Mouse (Mus musculus) CH12.LX (cell line): ENCODE data around the gene Thumpd3. TPM values are rescaled to one million over a fixed set of nuclear protein-coding genes. Genes with fewer than 3 reads are reported as not detected.

Experiments used
- DNase-seq: peaks from one replicate; pipeline ENCODE4 v3.0.0-alpha.2; 2013; ENCODE audit errors: extremely low read depth
- H3K27ac ChIP-seq: 2 replicates; pipeline ENCODE4 v1.5.1; 2012; ENCODE audit warnings: low read depth, mild to moderate bottlenecking, control low read depth, moderate library complexity; ENCODE audit not compliant: insufficient read depth
- H3K27me3 ChIP-seq: replicated peaks from 2 replicates; pipeline ENCODE3; 2012; ENCODE audit warnings: inconsistent platforms
- H3K36me3 ChIP-seq, 2 experiments: replicated peaks in 1 of 2; 2 replicates each; pipeline versions ENCODE3 to v1.6.1; 2012; ENCODE audit warnings: inconsistent platforms in 1 of 2, low read length in 1 of 2, mild to moderate bottlenecking in 1 of 2, mixed read lengths in 1 of 2, moderate library complexity in 1 of 2; ENCODE audit not compliant: control insufficient read depth in 1 of 2, insufficient read depth in 1 of 2
- H3K4me1 ChIP-seq, 2 experiments: 2 replicates each; pipeline ENCODE4 v1.6.1; 2012; ENCODE audit warnings: inconsistent platforms in 1 of 2, moderate library complexity in 1 of 2; ENCODE audit not compliant: insufficient read depth in 2 of 2, control insufficient read depth in 1 of 2
- H3K4me2 ChIP-seq: 2 replicates; pipeline ENCODE4 v1.6.1; 2012; ENCODE audit warnings: low read depth, mild to moderate bottlenecking, control low read depth; ENCODE audit not compliant: poor library complexity, insufficient read depth, severe bottlenecking
- H3K4me3 ChIP-seq, 3 experiments: fragments of 150-350 bp in 1 of 3; sonication (generic) in 1 of 3; replicated peaks in 1 of 3; 2 replicates each; pipeline versions ENCODE3 to v1.5.1; 2011 to 2012; ENCODE audit warnings: low read depth in 2 of 3, low read length in 2 of 3, mild to moderate bottlenecking in 2 of 3, moderate library complexity in 2 of 3, control low read depth in 1 of 3, improper control_type of control experiment in 1 of 3, inconsistent platforms in 1 of 3, mixed read lengths in 1 of 3; ENCODE audit not compliant: poor library complexity in 1 of 3
- H3K79me2 ChIP-seq: replicated peaks from 2 replicates; pipeline ENCODE4 v1.6.1; 2012; ENCODE audit warnings: mild to moderate bottlenecking, moderate library complexity; ENCODE audit not compliant: control insufficient read depth, poor library complexity, insufficient read depth, severe bottlenecking; ENCODE audit errors: extremely low read depth
- H3K9ac ChIP-seq: 2 replicates; pipeline ENCODE4 v1.6.1; 2012; ENCODE audit warnings: low read depth, mild to moderate bottlenecking, control low read depth, moderate library complexity; ENCODE audit not compliant: insufficient read depth
- H3K9me3 ChIP-seq: replicated peaks from 2 replicates; pipeline ENCODE3; 2012; ENCODE audit warnings: low read length, inconsistent platforms, mixed read lengths
- BHLHE40 ChIP-seq: IDR thresholded peaks from 2 replicates; pipeline ENCODE4 v1.6.1; 2011; ENCODE audit warnings: mild to moderate bottlenecking, low read depth, low read length, improper control_type of control experiment
- CTCF ChIP-seq, 2 experiments: IDR thresholded peaks in 1 of 2; conservative IDR thresholded peaks in 1 of 2; 2 replicates each; pipeline ENCODE4 v1.5.1; 2011 to 2012; ENCODE audit warnings: low read depth in 2 of 2, low read length in 2 of 2, improper control_type of control experiment in 1 of 2, inconsistent platforms in 1 of 2, mild to moderate bottlenecking in 1 of 2, moderate library complexity in 1 of 2
- E2F4 ChIP-seq: IDR thresholded peaks from 2 replicates; pipeline ENCODE4 v1.6.1; 2011; ENCODE audit warnings: low read depth, low read length, improper control_type of control experiment; ENCODE audit not compliant: insufficient replicate concordance
- EP300 ChIP-seq: IDR thresholded peaks from 2 replicates; pipeline ENCODE4 v1.6.1; 2011; ENCODE audit warnings: low read length, improper control_type of control experiment
- GABPA ChIP-seq: IDR thresholded peaks from 2 replicates; pipeline ENCODE4 v1.6.1; 2012; ENCODE audit warnings: low read depth, low read length, improper control_type of control experiment, inconsistent platforms; ENCODE audit not compliant: insufficient replicate concordance
- HCFC1 ChIP-seq: IDR thresholded peaks from 2 replicates; pipeline ENCODE4 v1.6.1; 2012; ENCODE audit warnings: low read depth, mild to moderate bottlenecking, inconsistent platforms, low read length, improper control_type of control experiment
- JUN ChIP-seq: IDR thresholded peaks from 2 replicates; pipeline ENCODE4 v1.6.1; 2011; ENCODE audit warnings: low read depth, mild to moderate bottlenecking, low read length, improper control_type of control experiment, moderate library complexity; ENCODE audit not compliant: insufficient read depth
- MEF2A ChIP-seq: IDR thresholded peaks from 2 replicates; pipeline ENCODE4 v1.6.1; 2014; ENCODE audit warnings: low read depth, mild to moderate bottlenecking, inconsistent platforms, low read length, improper control_type of control experiment, borderline replicate concordance
- MXI1 ChIP-seq: IDR thresholded peaks from 2 replicates; pipeline ENCODE4 v1.6.1; 2011; ENCODE audit warnings: mild to moderate bottlenecking, low read depth, low read length, improper control_type of control experiment
- MYC ChIP-seq: IDR thresholded peaks from 2 replicates; pipeline ENCODE4 v1.6.1; 2011; ENCODE audit warnings: low read depth, mild to moderate bottlenecking, improper control_type of control experiment, low read length
- NELFE ChIP-seq: IDR thresholded peaks from 2 replicates; pipeline ENCODE4 v1.6.1; 2011; ENCODE audit warnings: low read depth, low read length, improper control_type of control experiment
- POLR2A ChIP-seq: IDR thresholded peaks from 2 replicates; pipeline ENCODE4 v1.6.1; 2011; ENCODE audit warnings: low read depth, mild to moderate bottlenecking, improper control_type of control experiment, low read length
- POLR2AphosphoS2 ChIP-seq: IDR thresholded peaks from 2 replicates; pipeline ENCODE4 v1.6.1; 2011; ENCODE audit warnings: low read depth, low read length, improper control_type of control experiment
- SMC3 ChIP-seq: IDR thresholded peaks from 2 replicates; pipeline ENCODE4 v1.6.1; 2011; ENCODE audit warnings: low read depth, low read length, improper control_type of control experiment
- TCF12 ChIP-seq: IDR thresholded peaks from 2 replicates; pipeline ENCODE4 v1.6.1; 2014; ENCODE audit warnings: low read depth, mild to moderate bottlenecking, inconsistent platforms, low read length, improper control_type of control experiment
- USF2 ChIP-seq: conservative IDR thresholded peaks from 2 replicates; pipeline ENCODE4 v1.6.1; 2011; ENCODE audit warnings: low read depth, low read length, improper control_type of control experiment
- ZKSCAN1 ChIP-seq: IDR thresholded peaks from 2 replicates; pipeline ENCODE4 v1.6.1; 2012; ENCODE audit warnings: low read depth, inconsistent platforms, low read length, improper control_type of control experiment, borderline replicate concordance
- dilution Hi-C: fragments of 300-500 bp; cut with MboI; formaldehyde crosslinking; loops from 2 replicates; pipeline ENCODE4 v1.14.3; 2020; ENCODE audit warnings: low sequenced_read_pairs; ENCODE audit not compliant: extremely low pct_unique_long_range_greater_than_20kb, extremely low pct_ligation_motif_present
- in situ Hi-C: fragments of 300-500 bp; cut with MboI; formaldehyde crosslinking; loops from 3 replicates; pipeline ENCODE4 v1.14.3; 2019; ENCODE audit warnings: low sequenced_read_pairs, low pct_ligation_motif_present, low pct_unique_long_range_greater_than_20kb, mixed read lengths
- polyA plus RNA-seq: library from polyadenylated mRNA; unstranded; fragments of >175 nt; gene quantifications from 2 replicates; pipeline ENCODE4 v1.2.1, GENCODE M21; 2012; ENCODE audit warnings: low read depth; ENCODE audit not compliant: insufficient read length
- total RNA-seq, 2 experiments: library from RNA; depleted of rRNA; stranded (reverse); fragments of 300-350 nt in 1 of 2; fragments of >200 nt in 1 of 2; gene quantifications; 2 replicates each; pipeline ENCODE4 v1.2.3; 2012 to 2014

The Thumpd3 gene
- total and polyA plus RNA-seq, 3 experiments: 37.1 to 78.1 (median 69.3) TPM

DNA sequence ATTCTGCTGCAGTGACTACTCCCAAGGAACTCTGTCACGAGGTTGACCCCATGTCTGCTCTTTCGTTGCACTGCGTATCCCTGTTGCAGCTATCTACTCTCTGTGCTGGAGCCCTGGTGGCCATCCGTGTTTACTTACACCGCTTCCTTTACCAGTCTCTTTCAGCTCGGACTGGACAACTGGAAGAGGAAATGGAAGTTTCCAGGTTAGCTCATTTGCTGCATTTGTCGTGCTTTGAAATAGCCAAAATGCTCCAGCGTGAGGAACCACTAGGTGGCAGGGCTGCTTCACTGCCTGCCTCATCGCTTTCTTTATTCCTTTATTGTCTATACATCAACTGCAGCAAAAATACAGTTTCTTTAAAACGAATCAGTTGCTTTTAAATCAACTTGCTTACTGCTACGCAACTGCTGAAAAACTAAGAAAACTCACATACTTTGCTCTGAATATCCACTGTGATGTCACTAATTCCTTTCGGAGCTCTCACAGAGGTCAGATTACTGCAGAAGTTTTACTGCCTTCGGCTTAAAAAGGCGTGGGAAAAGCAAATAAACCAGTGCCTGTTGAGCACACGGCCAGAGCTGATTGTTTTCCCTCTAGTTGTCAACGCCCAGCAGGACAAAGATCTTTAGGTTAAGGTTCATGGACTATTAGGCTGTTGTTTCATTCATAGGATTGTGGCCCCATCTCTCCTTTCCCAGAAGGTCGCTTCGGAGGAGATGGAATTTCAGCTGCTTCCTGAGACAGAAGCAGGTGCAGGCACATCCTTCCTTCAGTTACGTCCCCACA lies 7.9 kb upstream of the Thumpd3 start (continued):
- TF ChIP-seq JUN (peak; percentile 46; the same call in 1 of the 2 replicates), CTCF (conservative IDR thresholded peaks at IDR 0.05 in 1 of 2, IDR thresholded peaks at IDR 0.05 in 1 of 2; ENCODE audit: low read depth in 2 of 2, low read length in 2 of 2) (peak; percentile 76 to 95), HCFC1 (no peak; the same call in 1 of the 2 replicates), BHLHE40 (no peak), TCF12 (no peak), MXI1 (no peak; the same call in 1 of the 2 replicates), POLR2AphosphoS2 (no peak), MEF2A (peak; percentile 64; the same call in 1 of the 2 replicates)

DNA sequence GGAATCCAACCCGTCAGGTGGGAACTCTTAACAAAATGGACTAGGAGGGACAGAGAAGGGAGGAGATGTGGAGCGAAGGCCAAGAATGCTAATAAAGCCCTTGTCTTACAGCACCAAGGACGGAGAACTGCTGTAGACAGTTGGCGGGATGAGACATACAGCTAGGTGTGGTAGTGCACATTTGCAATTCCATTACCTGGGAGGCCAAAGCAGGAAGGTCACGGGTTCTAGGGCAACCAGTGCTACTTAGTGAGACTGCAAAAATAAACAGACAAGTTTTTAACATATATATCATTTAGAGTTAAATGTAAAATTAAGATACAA lies 7.3 kb upstream of the Thumpd3 start:
- in situ Hi-C loops (no loop called here), dilution Hi-C loops (no loop called here)
- Histone ChIP-seq H3K4me1 (peaks cover 3 to 13% of the 10 kb centered on the region in 2 experiments; a peak in 2 of 4 replicates), H3K9me3 (no peaks in the 10 kb centered on the region), H3K36me3 (no peaks in the 10 kb centered on the region), H3K27me3 (no peaks in the 10 kb centered on the region)
- DNase-seq: no peak
- no peak for TF ChIP-seq JUN
- no peak for TF ChIP-seq GABPA
- no peak for TF ChIP-seq MEF2A
- no peak for TF ChIP-seq EP300
- no peak for TF ChIP-seq ZKSCAN1
- no peak for TF ChIP-seq E2F4
- TF ChIP-seq USF2: no peak
- TF ChIP-seq POLR2A: no peak
- no peak for TF ChIP-seq SMC3
- TF ChIP-seq TCF12: no peak
- no peak for TF ChIP-seq BHLHE40
- TF ChIP-seq POLR2AphosphoS2: no peak
- TF ChIP-seq MYC: no peak
- no peak for TF ChIP-seq NELFE
- TF ChIP-seq, all 38 proteins: peak for 0
- Histone ChIP-seq H3K79me2 (no peaks in the 10 kb centered on the region), H3K9ac (no peak overlapping the region), H3K4me2 (no peak overlapping the region), H3K4me3 (no peak overlapping the region), H3K27ac (no peak overlapping the region)
